Mouse (Mus musculus): ENCODE measurements around the gene Cd22. TPM values are rescaled to one million over a fixed set of nuclear protein-coding genes. Genes with fewer than 3 reads are reported as not detected.
A peak's percentile ranks its signal among the peaks of the same experiment; 100 is the strongest.

Gene Cd22
- polyA plus RNA-seq, 1 experiment from 2014 or later, result 0.20 TPM

- Histone ChIP-seq H3K4me2 (ENCODE audit: low read length) (no peak overlapping the region), H3K27ac (peak overlapping the region; percentile 68), H3K36me3 (ENCODE audit: insufficient read depth, low read length) (no peaks in the 10 kb centered on the region), H3K27me3 (ENCODE audit: insufficient read depth, low read length) (no peaks in the 10 kb centered on the region), H3K4me1 (replicated peaks; ENCODE audit: insufficient read depth, low read length) (no peaks in the 10 kb centered on the region), H3K4me3 (replicated peaks; ENCODE audit: low read depth, low read length) (no peak overlapping the region), H3K9ac (ENCODE audit: low read depth, low read length) (no peak overlapping the region), H3K9me3 (replicated peaks; ENCODE audit: low read length) (no peaks in the 10 kb centered on the region)
- DNase-seq (ENCODE audit: low spot score) (peak; percentile 28), ATAC-seq (replicated peaks; ENCODE audit: low FRiP score, low read depth) (peak; percentile 54; the same call in 1 of the 2 replicates)
- WGBS, result 37% methylated on average over 3 of the region's 3 CpGs
- TF ChIP-seq CTCF (IDR thresholded peaks at IDR 0.05; ENCODE audit: low read depth), result no peak
Observed at GRCm38 (mm10) chr7:30892515-30892914, 12.4 kb upstream of the Cd22 start.

GRCm38 (mm10) chr7:30891746-30892145, 11.6 kb upstream of the Cd22 start:
- DNase-seq (ENCODE audit: low spot score) (no peak), ATAC-seq (replicated peaks; ENCODE audit: low FRiP score, low read depth) (no peak; the same call in 1 of the 2 replicates)
- Histone ChIP-seq H3K36me3 (ENCODE audit: insufficient read depth, low read length) (no peaks in the 10 kb centered on the region), H3K4me2 (ENCODE audit: low read length) (no peak overlapping the region), H3K9ac (ENCODE audit: low read depth, low read length) (no peak overlapping the region), H3K27ac (no peak overlapping the region), H3K27me3 (ENCODE audit: insufficient read depth, low read length) (no peaks in the 10 kb centered on the region), H3K4me1 (replicated peaks; ENCODE audit: insufficient read depth, low read length) (no peaks in the 10 kb centered on the region), H3K4me3 (replicated peaks; ENCODE audit: low read depth, low read length) (no peak overlapping the region), H3K9me3 (replicated peaks; ENCODE audit: low read length) (no peaks in the 10 kb centered on the region)
- TF ChIP-seq CTCF (IDR thresholded peaks at IDR 0.05; ENCODE audit: low read depth), result no peak
- 70% methylated on average over 9 of the region's 9 CpGs for WGBS

DNA sequence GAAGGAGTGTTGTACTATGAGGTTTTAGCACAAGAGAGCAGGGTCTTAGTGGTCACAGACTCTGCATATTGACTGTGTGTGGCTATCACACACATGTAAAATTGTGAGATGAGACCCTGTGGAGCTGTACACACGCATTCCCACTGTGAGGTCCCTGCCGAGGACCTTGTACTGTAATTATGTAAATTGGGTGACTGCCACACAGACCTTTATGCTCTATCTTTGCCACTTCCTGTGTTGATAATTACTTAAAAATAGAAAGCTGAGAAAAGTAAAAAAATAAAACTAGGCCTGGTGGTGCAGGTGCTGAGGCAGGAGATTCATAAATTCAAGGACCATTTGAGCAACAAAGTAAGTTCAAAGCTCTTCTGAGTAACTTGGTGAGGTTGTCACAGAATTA, 10.5 kb upstream of the Cd22 start:
- no peaks in the 10 kb centered on the region for H3K9me3 ChIP-seq (replicated peaks; ENCODE audit: low read length)
- H3K9ac ChIP-seq (ENCODE audit: low read depth, low read length), result no peak overlapping the region
- WGBS, result 43% methylated on average over 2 of the region's 2 CpGs
- H3K4me1 ChIP-seq (replicated peaks; ENCODE audit: insufficient read depth, low read length), result no peaks in the 10 kb centered on the region
- no peak for DNase-seq (ENCODE audit: low spot score)
- H3K4me3 ChIP-seq (replicated peaks; ENCODE audit: low read depth, low read length), result no peak overlapping the region
- H3K27me3 ChIP-seq (ENCODE audit: insufficient read depth, low read length), result no peaks in the 10 kb centered on the region
- H3K36me3 ChIP-seq (ENCODE audit: insufficient read depth, low read length), result no peaks in the 10 kb centered on the region
- no peak for TF ChIP-seq CTCF (IDR thresholded peaks at IDR 0.05; ENCODE audit: low read depth)
- H3K27ac ChIP-seq, result no peak overlapping the region
- no peak overlapping the region for H3K4me2 ChIP-seq (ENCODE audit: low read length)
- no peak for ATAC-seq (replicated peaks; ENCODE audit: low FRiP score, low read depth)

GRCm38 (mm10) chr7:30888786-30889185, 8.6 kb upstream of the Cd22 start:
- H3K4me3 ChIP-seq (replicated peaks; ENCODE audit: low read depth, low read length), result no peak overlapping the region
- no peak overlapping the region for H3K27ac ChIP-seq
- no peak overlapping the region for H3K4me2 ChIP-seq (ENCODE audit: low read length)
- no peaks in the 10 kb centered on the region for H3K27me3 ChIP-seq (ENCODE audit: insufficient read depth, low read length)
- ATAC-seq (replicated peaks; ENCODE audit: low FRiP score, low read depth) (no peak), DNase-seq (ENCODE audit: low spot score) (no peak)
- WGBS, result 68% methylated on average over 7 of the region's 7 CpGs
- H3K9me3 ChIP-seq (replicated peaks; ENCODE audit: low read length), result no peaks in the 10 kb centered on the region
- H3K9ac ChIP-seq (ENCODE audit: low read depth, low read length), result no peak overlapping the region
- H3K4me1 ChIP-seq (replicated peaks; ENCODE audit: insufficient read depth, low read length), result no peaks in the 10 kb centered on the region
- no peak for TF ChIP-seq CTCF (IDR thresholded peaks at IDR 0.05; ENCODE audit: low read depth)
- no peaks in the 10 kb centered on the region for H3K36me3 ChIP-seq (ENCODE audit: insufficient read depth, low read length)

- H3K27ac ChIP-seq, result no peak overlapping the region
- H3K4me2 ChIP-seq (ENCODE audit: low read length), result no peak overlapping the region
- H3K9ac ChIP-seq (ENCODE audit: low read depth, low read length), result no peak overlapping the region
- no peaks in the 10 kb centered on the region for H3K4me1 ChIP-seq (replicated peaks; ENCODE audit: insufficient read depth, low read length)
- ATAC-seq (replicated peaks; ENCODE audit: low FRiP score, low read depth) (no peak), DNase-seq (ENCODE audit: low spot score) (no peak)
- no peaks in the 10 kb centered on the region for H3K36me3 ChIP-seq (ENCODE audit: insufficient read depth, low read length)
- 78% methylated on average over 14 of the region's 14 CpGs for WGBS
- TF ChIP-seq CTCF (IDR thresholded peaks at IDR 0.05; ENCODE audit: low read depth), result no peak
- no peaks in the 10 kb centered on the region for H3K27me3 ChIP-seq (ENCODE audit: insufficient read depth, low read length)
- no peak overlapping the region for H3K4me3 ChIP-seq (replicated peaks; ENCODE audit: low read depth, low read length)
- H3K9me3 ChIP-seq (replicated peaks; ENCODE audit: low read length), result no peaks in the 10 kb centered on the region
Observed at GRCm38 (mm10) chr7:30887568-30888188, 7.5 kb upstream of the Cd22 start.

DNA sequence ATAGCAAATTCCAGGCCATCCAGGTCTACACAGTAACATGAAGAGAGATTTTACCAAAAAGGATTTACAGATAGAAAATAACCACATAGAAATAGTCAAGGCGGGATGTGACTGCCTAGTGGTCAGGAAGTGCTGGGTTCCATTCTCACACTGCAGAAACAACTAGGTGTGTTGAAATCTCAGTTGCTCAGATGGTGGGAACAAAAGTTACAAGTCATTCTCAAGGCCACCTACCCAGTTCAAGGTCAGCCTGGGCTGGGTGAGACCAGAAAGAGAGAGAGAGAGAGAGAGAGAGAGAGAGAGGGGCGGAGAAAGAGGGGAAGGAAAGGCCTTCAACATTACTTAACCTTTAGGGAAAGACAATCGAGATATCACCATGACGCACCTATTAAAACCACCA, 6.7 kb upstream of the Cd22 start:
- H3K27me3 ChIP-seq (ENCODE audit: insufficient read depth, low read length), result no peaks in the 10 kb centered on the region
- DNase-seq (ENCODE audit: low spot score) (no peak), ATAC-seq (replicated peaks; ENCODE audit: low FRiP score, low read depth) (no peak)
- no peaks in the 10 kb centered on the region for H3K36me3 ChIP-seq (ENCODE audit: insufficient read depth, low read length)
- H3K4me1 ChIP-seq (replicated peaks; ENCODE audit: insufficient read depth, low read length), result no peaks in the 10 kb centered on the region
- H3K4me3 ChIP-seq (replicated peaks; ENCODE audit: low read depth, low read length), result no peak overlapping the region
- H3K9ac ChIP-seq (ENCODE audit: low read depth, low read length), result no peak overlapping the region
- WGBS, result 83% methylated on average over 4 of the region's 4 CpGs
- H3K27ac ChIP-seq, result no peak overlapping the region
- no peak overlapping the region for H3K4me2 ChIP-seq (ENCODE audit: low read length)
- no peaks in the 10 kb centered on the region for H3K9me3 ChIP-seq (replicated peaks; ENCODE audit: low read length)
- TF ChIP-seq CTCF (IDR thresholded peaks at IDR 0.05; ENCODE audit: low read depth), result no peak

DNA sequence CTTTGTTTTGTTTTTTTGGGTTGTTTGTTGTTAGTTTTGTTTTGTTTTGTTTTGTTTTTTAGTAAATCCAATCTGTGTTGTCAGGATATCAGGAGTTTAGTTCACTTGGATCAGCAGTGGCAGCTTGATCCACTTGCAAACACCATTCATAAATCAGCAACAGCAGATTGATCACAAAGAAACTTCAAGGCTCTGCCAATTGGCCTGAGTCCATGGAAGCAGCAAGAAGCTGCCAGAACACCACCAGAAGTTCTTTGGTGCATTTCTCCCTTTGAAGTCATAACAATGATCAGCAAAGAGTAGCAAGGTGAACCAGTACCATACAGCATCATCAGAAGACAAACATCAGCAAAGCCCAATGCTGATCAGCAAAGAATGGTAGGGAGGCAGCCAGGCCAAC, 3.9 kb upstream of the Cd22 start:
- no peaks in the 10 kb centered on the region for H3K27me3 ChIP-seq (ENCODE audit: insufficient read depth, low read length)
- ATAC-seq (replicated peaks; ENCODE audit: low FRiP score, low read depth) (no peak), DNase-seq (ENCODE audit: low spot score) (no peak)
- TF ChIP-seq CTCF (IDR thresholded peaks at IDR 0.05; ENCODE audit: low read depth), result no peak
- no peaks in the 10 kb centered on the region for H3K4me1 ChIP-seq (replicated peaks; ENCODE audit: insufficient read depth, low read length)
- H3K27ac ChIP-seq, result no peak overlapping the region
- no peak overlapping the region for H3K9ac ChIP-seq (ENCODE audit: low read depth, low read length)
- H3K36me3 ChIP-seq (ENCODE audit: insufficient read depth, low read length), result no peaks in the 10 kb centered on the region
- no peak overlapping the region for H3K4me3 ChIP-seq (replicated peaks; ENCODE audit: low read depth, low read length)
- no peaks in the 10 kb centered on the region for H3K9me3 ChIP-seq (replicated peaks; ENCODE audit: low read length)
- no peak overlapping the region for H3K4me2 ChIP-seq (ENCODE audit: low read length)

Data from kidney, postnatal 0 days (tissue).